Mouse (Mus musculus) embryonic fibroblast, embryonic 13.5 days (primary cell): ENCODE measurements around the gene Tchhl1. TPM values are rescaled to one million over a fixed set of nuclear protein-coding genes. Genes with fewer than 3 reads are reported as not detected.
"Not testable (repeated sequence)": the region's sequence is repeated elsewhere in the genome, so short reads cannot be mapped to it uniquely, and the experiment has no call there.

ENCODE experiments used
- H3K27ac ChIP-seq: 2 replicates; pipeline ENCODE4 v1.5.1; 2012; ENCODE audit warnings: low read length, control low read depth, inconsistent platforms; ENCODE audit not compliant: insufficient read depth
- H3K4me1 ChIP-seq: 2 replicates; pipeline ENCODE4 v1.6.1; 2011; ENCODE audit warnings: low read length; ENCODE audit not compliant: control insufficient read depth, insufficient read depth
- H3K4me3 ChIP-seq: 2 replicates; pipeline ENCODE4 v1.5.1; 2011; ENCODE audit warnings: mild to moderate bottlenecking, control low read depth, low read length; ENCODE audit not compliant: insufficient read depth
- CTCF ChIP-seq: IDR thresholded peaks from 2 replicates; pipeline ENCODE4 v1.5.1; 2011; ENCODE audit warnings: mild to moderate bottlenecking, control low read depth, low read length, moderate library complexity, borderline replicate concordance; ENCODE audit not compliant: insufficient read depth
- POLR2A ChIP-seq: IDR thresholded peaks from 2 replicates; pipeline ENCODE4 v1.6.1; 2011; ENCODE audit warnings: low read depth, mild to moderate bottlenecking, control low read depth, low read length, moderate library complexity
- polyA plus RNA-seq: library from polyadenylated mRNA; stranded (reverse); fragments of >200 nt; gene quantifications from 2 replicates; pipeline ENCODE4 v1.2.4, GENCODE M21; 2011; ENCODE audit warnings: low read depth; ENCODE audit not compliant: missing spikeins, insufficient read length

The Tchhl1 gene
- polyA plus RNA-seq, 1 experiment: not detected

DNA sequence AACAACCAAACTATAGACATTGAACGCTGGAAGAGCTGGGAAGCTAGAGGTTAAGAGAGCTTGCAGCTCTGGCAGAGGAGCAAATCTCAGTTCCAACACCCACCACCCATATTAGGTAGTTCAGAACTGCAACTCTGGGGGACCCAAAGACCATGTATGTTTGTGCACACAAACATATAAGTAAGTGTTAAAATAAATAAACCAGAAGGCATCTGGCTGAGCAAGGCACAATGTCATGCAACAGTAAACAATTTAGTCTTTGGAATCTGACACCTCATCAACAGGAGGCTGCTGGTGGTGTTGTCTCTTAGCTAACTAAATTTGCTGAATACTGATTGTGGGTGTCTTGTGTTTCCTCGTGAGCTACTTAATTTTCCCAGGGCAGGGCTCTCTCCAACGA lies 2.0 kb upstream of the Tchhl1 start:
- H3K4me3 ChIP-seq: no peak overlapping the region
- TF ChIP-seq CTCF (no peak), POLR2A (no peak)
- H3K27ac ChIP-seq: no peak overlapping the region
- H3K4me1 ChIP-seq: no peaks in the 10 kb centered on the region

DNA sequence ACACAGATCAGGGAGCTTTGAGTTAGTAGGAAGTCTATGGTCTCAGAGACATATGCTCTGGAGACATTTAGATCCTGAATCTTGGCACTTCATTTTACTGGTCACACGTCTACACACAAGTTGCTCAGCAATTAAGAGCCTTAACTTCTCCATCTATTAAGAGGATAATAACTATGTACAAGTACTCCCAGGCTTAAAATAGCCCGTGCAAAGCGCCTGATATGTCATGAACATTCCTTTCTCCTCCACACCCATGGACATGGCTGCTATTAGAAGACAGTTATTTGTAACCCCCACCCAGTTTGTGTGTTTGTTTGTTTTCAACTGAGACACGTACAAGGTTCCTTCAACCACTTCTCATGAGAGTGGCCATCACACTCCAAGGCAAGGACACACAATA lies 1.4 kb upstream of the Tchhl1 start:
- Histone ChIP-seq H3K27ac (no peak overlapping the region), H3K4me3 (no peak overlapping the region), H3K4me1 (no peaks in the 10 kb centered on the region)
- TF ChIP-seq POLR2A (no peak), CTCF (no peak)

- H3K4me1 ChIP-seq: no peaks in the 10 kb centered on the region
- no peak for TF ChIP-seq POLR2A
- no peak for TF ChIP-seq CTCF
- H3K4me3 ChIP-seq: no peak overlapping the region
- no peak overlapping the region for H3K27ac ChIP-seq
Measured at GRCm38 (mm10) chr3:93469629-93470028, 1.1 kb downstream of the Tchhl1 start.

DNA sequence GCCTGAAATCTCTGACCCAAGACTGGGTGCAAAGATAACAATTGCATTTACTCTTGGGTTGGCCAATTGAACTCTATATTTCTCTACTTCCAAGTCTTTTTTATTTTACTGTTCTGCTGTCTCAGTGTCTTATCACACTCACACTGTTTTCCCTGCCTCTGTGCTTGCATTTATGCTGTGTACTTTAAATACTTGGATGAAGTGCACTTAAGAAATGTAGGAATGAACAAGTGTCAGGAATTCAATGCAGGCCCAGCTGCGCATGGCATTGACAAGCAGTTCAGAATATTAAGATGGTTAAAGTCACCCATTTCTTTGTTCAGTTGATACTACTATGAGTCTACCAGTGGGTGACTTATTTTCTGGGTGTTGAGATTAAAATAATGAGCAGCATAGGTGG lies 11.5 kb downstream of the Tchhl1 start:
- TF ChIP-seq CTCF: no peak
- TF ChIP-seq POLR2A: no peak
- H3K4me3 ChIP-seq: no peak overlapping the region
- no peaks in the 10 kb centered on the region for H3K4me1 ChIP-seq
- H3K27ac ChIP-seq: no peak overlapping the region

DNA sequence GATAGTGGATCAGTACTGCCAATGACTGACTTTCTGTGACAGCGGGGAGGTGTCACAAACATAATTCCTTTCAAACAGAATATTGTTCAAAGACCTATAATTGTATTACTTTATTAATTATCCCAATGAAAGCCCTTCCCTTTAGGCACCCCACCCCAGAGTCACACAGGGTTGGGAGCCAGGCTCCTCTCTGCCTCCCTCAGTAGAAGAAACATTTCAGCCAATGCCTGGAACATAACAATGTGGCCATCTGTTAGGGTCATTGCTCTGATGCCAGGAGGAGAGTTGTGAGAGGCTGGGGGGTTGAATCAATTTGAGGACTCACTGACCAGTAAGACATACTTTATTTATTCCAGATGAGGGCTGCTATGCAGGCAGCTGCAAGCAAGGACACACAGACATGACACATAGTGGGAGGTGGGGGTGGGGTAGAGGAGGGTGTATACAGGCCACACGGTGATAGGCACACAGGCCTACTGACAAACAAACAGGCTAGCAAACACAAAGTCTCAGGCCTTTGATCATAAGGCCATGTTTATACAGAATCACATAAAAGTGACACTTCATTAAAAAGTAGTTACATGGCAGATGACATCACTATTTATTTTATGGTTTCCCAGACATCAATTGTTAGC lies 13.5 kb downstream of the Tchhl1 start:
- H3K4me3 ChIP-seq: no peak overlapping the region
- TF ChIP-seq POLR2A (no peak), CTCF (no peak)
- H3K4me1 ChIP-seq: no peaks in the 10 kb centered on the region
- H3K27ac ChIP-seq: no peak overlapping the region

- H3K4me3 ChIP-seq: no peak overlapping the region
Measured at GRCm38 (mm10) chr3:93485611-93486010, 17.1 kb downstream of the Tchhl1 start.

DNA sequence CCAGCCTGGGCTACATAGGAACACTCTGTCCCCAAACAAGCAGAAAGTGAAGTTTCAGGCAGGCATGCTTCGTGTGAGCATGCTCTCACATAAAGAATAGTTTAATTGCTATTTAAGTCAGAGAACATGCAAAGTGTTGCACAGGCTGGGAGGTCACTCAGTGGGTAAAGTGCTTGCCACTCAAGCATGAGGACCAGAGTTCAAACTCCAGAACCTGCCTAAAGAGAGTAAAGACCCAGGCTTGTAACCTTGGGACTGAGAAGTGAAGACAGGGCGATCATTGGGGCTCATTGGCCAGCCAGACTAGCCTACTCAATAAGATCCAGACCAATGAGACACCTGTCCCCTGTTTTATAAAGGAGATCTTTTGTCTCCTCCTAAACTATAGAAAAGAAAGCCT lies 20.0 kb downstream of the Tchhl1 start:
- no peak overlapping the region for H3K27ac ChIP-seq
- no peak overlapping the region for H3K4me3 ChIP-seq
- H3K4me1 ChIP-seq: no peaks in the 10 kb centered on the region
- no peak for TF ChIP-seq POLR2A
- no peak for TF ChIP-seq CTCF

More at GRCm38 (mm10) chr3:93485611-93486010, 17.1 kb downstream of the Tchhl1 start:
- TF ChIP-seq POLR2A: no peak
- TF ChIP-seq CTCF: no peak
- no peak overlapping the region for H3K27ac ChIP-seq
- no peaks in the 10 kb centered on the region for H3K4me1 ChIP-seq

DNA sequence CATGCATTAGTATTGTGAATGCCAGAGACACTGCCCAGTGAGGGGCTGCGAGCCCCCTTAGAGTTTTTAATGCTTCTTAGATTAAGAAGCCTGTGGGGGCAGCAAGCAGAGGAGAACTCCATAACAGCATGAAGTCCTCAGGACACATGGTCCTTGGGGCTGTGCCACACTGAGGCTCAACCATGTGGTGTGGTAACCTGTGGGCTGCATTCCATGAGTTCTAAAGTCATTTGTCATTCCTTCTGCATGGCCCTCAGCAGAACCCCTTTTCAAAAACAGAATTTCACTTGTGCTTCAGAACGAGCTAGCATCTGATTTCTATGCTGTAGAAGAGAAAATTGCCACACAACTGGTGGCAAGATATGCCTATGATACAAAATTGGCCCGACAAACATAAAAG lies 23.6 kb downstream of the Tchhl1 start:
- TF ChIP-seq POLR2A: no peak
- TF ChIP-seq CTCF: no peak
- Histone ChIP-seq H3K4me1 (no peaks in the 10 kb centered on the region), H3K4me3 (no peak overlapping the region), H3K27ac (no peak overlapping the region)

GRCm38 (mm10) chr3:93493992-93494391 lies 25.4 kb downstream of the Tchhl1 start:
- Histone ChIP-seq H3K4me1 (no peaks in the 10 kb centered on the region), H3K4me3 (no peak overlapping the region), H3K27ac (no peak overlapping the region)
- TF ChIP-seq POLR2A (no peak), CTCF (peak; percentile 45; the same call in 1 of the 2 replicates)

GRCm38 (mm10) chr3:93494774-93495173 lies 26.2 kb downstream of the Tchhl1 start:
- not testable (repeated sequence) for H3K27ac ChIP-seq, H3K4me3 ChIP-seq, H3K4me1 ChIP-seq

- no peak overlapping the region for H3K27ac ChIP-seq
- TF ChIP-seq CTCF: no peak
- no peak for TF ChIP-seq POLR2A
- H3K4me1 ChIP-seq: 0 out of 2 replicates have a peak, but pooled peaks cover 3% of the 10 kb centered on the region
- H3K4me3 ChIP-seq: no peak overlapping the region
Measured at GRCm38 (mm10) chr3:93497131-93497530, 28.6 kb downstream of the Tchhl1 start.

GRCm38 (mm10) chr3:93499129-93499528 lies 30.6 kb downstream of the Tchhl1 start:
- no peak for TF ChIP-seq POLR2A
- TF ChIP-seq CTCF: no peak
- Histone ChIP-seq H3K4me1 (0 out of 2 replicates have a peak, but pooled peaks cover 3% of the 10 kb centered on the region), H3K4me3 (no peak overlapping the region), H3K27ac (no peak overlapping the region)
